Mouse (Mus musculus) bone marrow, adult 2 months (tissue): ENCODE measurements around the gene Stk39.

Source experiments
- CTCF ChIP-seq: fragments of 200-500 bp; IDR thresholded peaks from 2 replicates; pipeline ENCODE4 v1.5.1; 2011; ENCODE audit warnings: low read length, control low read depth; ENCODE audit not compliant: control insufficient read depth, insufficient read depth
- POLR2A ChIP-seq: fragments of 200-500 bp; IDR thresholded peaks from 2 replicates; pipeline ENCODE4 v1.6.1; 2011; ENCODE audit warnings: low read depth, mild to moderate bottlenecking, control low read depth, low read length, borderline replicate concordance; ENCODE audit not compliant: control insufficient read depth

DNA sequence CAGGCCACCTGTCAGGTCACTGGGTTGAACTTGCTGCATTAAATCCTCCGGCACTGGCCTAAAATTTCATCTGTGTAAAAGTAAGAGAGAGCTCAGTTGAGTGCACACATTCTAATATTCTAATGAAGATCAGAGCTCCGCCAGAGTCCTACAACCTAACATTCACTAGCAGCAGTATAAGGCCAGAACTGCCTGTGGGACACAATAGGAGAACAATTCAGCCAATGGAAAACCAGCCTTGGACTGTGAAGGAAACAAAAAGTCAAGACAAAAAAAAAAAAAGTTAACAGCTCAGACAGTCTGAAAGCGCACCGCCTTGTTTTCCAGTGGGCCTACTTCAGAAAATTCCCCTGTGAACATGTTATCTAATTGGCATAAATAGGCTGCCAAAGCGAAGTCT lies 137.1 kb downstream of the Stk39 start:
- TF ChIP-seq CTCF: no peak
- no peak for TF ChIP-seq POLR2A
